Comparison of ENCODE assay signal across 22 mouse cellular contexts in genomic region chr1:90117207-90117606, GRCm38 (mm10). TPM values are rescaled to one million over a fixed set of nuclear protein-coding genes. Genes with fewer than 3 reads are reported as not detected.
"Had no signal": no experiment of that assay in that cellular context is flagged by ENCODE, and none has a peak within 500 bp of the region (broad histone marks: within the 10 kb centered on the region; RNA-seq: fewer than 3 reads in every experiment).

No protein-coding gene starts in this region.

- H3K4me3 ChIP-seq: gastrocnemius, adult 2 months; heart, embryonic 10.5 days; heart, embryonic 12.5 days; hindbrain, embryonic 10.5 days; hindbrain, embryonic 12.5 days; intestine, embryonic 15.5 days; layer of hippocampus, adult 2 months; left cerebral cortex, adult 2 months; limb, embryonic 10.5 days; limb, embryonic 12.5 days had no signal

- H3K27ac ChIP-seq: gastrocnemius, adult 2 months; heart, embryonic 10.5 days; hindbrain, embryonic 10.5 days; hindbrain, embryonic 12.5 days; hindbrain, embryonic 14.5 days; intestine, embryonic 15.5 days; layer of hippocampus, adult 2 months; left cerebral cortex, adult 2 months; limb, embryonic 10.5 days; limb, embryonic 12.5 days had no signal

- H3K4me1 ChIP-seq: heart, embryonic 10.5 days; heart, embryonic 12.5 days; hindbrain, embryonic 10.5 days; hindbrain, embryonic 12.5 days had no signal

- DNase-seq: gastrocnemius, adult 2 months; gastrocnemius, postnatal 10 days; gastrocnemius, postnatal 25 days; heart, adult 18-20 months; heart, postnatal 10 days; heart, postnatal 4 days; kidney, postnatal 10 days; kidney, postnatal 25 days; kidney, postnatal 4 days; liver had no signal

- H3K36me3 ChIP-seq: heart, embryonic 10.5 days; heart, embryonic 12.5 days; hindbrain, embryonic 10.5 days; hindbrain, embryonic 12.5 days; intestine, embryonic 15.5 days; limb, embryonic 10.5 days; limb, embryonic 12.5 days had no signal

- H3K27me3 ChIP-seq: hindbrain, embryonic 12.5 days; intestine, embryonic 15.5 days had no signal

RNA-seq across cellular contexts. Expression of gene Iqca, which starts 36.0 kb away (rescaled TPM):
- polyA plus RNA-seq: heart, embryonic 12.5 days; heart, embryonic 14.5 days; inflammation-experienced regulatory T-cells, adult 6 months; limb, embryonic 10.5 days; limb, embryonic 12.5 days had no signal
